Mouse (Mus musculus): ENCODE results near the gene St5. TPM values are rescaled to one million over a fixed set of nuclear protein-coding genes. Genes with fewer than 3 reads are reported as not detected.

Gene St5
- polyA plus RNA-seq, 1 experiment from 2014 or later, result 68.7 TPM

DNA sequence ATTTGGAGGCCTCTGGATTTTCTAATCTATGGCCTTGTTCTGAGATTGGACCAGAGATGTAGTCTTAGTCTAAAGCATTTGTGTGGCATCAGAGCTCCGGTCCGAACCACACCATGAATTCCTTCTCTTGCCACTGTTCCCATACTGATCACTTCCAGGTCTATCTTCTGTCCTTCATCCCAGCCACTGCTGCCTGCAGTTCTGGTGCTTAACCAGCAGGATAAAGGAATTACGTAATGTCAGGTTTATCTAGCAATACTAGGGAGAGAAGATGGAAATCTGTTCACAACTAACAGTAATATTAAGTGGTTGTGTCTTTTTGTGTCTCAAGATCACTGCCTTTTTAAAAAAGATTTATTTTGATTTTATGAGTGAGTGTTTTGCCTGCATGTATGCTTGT lies 13.3 kb downstream of the St5 start:
- Histone ChIP-seq H3K9me3 (ENCODE audit: control insufficient read depth, low read length) (no peaks in the 10 kb centered on the region), H3K27ac (ENCODE audit: low read depth) (no peak overlapping the region), H3K4me3 (ENCODE audit: low read depth, low read length) (no peak overlapping the region), H3K27me3 (replicated peaks; ENCODE audit: control insufficient read depth, insufficient read depth, low read length) (no peaks in the 10 kb centered on the region), H3K9ac (ENCODE audit: low read length) (no peak overlapping the region), H3K36me3 (ENCODE audit: control insufficient read depth, insufficient read depth, low read length) (no peaks in the 10 kb centered on the region), H3K4me2 (ENCODE audit: low read length) (no peak overlapping the region), H3K4me1 (replicated peaks; ENCODE audit: control insufficient read depth, insufficient read depth, low read length) (peaks cover 5% of the 10 kb centered on the region; the same call in 1 of the 2 replicates)
- 94% methylated on average over 3 of the region's 3 CpGs for WGBS
- DNase-seq (ENCODE audit: low spot score) (no peak), ATAC-seq (replicated peaks; ENCODE audit: low FRiP score, low TSS enrichment, low read depth) (no peak)

DNA sequence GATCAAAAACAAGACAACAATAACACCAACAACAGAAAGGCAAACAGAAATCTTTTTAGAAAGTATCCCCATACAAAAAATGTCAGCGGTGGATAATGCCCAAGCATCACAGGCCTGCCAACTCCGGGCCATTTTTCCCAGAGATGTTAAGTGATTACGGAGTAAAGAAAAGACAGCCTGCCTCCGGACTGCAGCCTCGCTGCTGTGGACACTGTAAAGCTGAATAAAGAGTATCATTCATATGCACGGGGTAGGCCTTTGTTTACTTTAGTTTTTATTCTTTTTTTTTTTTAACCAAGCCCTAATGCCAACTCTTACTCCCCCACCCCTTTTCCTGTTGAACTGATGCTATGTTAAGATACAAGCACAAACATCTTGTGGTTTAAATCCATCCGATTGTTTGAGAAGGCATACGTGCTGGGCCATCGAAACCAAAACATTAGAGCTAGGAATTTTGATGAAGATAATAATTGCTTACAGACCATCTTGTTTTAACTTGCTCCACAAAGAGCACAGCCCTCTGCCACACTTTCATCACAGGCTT lies 16.7 kb downstream of the St5 start:
- no peaks in the 10 kb centered on the region for H3K27me3 ChIP-seq (replicated peaks; ENCODE audit: control insufficient read depth, insufficient read depth, low read length)
- no peaks in the 10 kb centered on the region for H3K36me3 ChIP-seq (ENCODE audit: control insufficient read depth, insufficient read depth, low read length)
- no peaks in the 10 kb centered on the region for H3K9me3 ChIP-seq (ENCODE audit: control insufficient read depth, low read length)
- no peak overlapping the region for H3K27ac ChIP-seq (ENCODE audit: low read depth)
- no peak for DNase-seq (ENCODE audit: low spot score)
- no peak overlapping the region for H3K4me3 ChIP-seq (ENCODE audit: low read depth, low read length)
- 45% methylated on average over 9 of the region's 9 CpGs for WGBS
- no peak overlapping the region for H3K9ac ChIP-seq (ENCODE audit: low read length)
- no peak for ATAC-seq (replicated peaks; ENCODE audit: low FRiP score, low TSS enrichment, low read depth)
- peaks cover 5% of the 10 kb centered on the region; the same call in 1 of the 2 replicates for H3K4me1 ChIP-seq (replicated peaks; ENCODE audit: control insufficient read depth, insufficient read depth, low read length)
- no peak overlapping the region for H3K4me2 ChIP-seq (ENCODE audit: low read length)

GRCm38 (mm10) chr7:109680879-109681278 lies 22.5 kb downstream of the St5 start:
- H3K4me3 ChIP-seq (ENCODE audit: low read depth, low read length), result no peak overlapping the region
- no peak for DNase-seq (ENCODE audit: low spot score)
- no peaks in the 10 kb centered on the region for H3K9me3 ChIP-seq (ENCODE audit: control insufficient read depth, low read length)
- ATAC-seq (replicated peaks; ENCODE audit: low FRiP score, low TSS enrichment, low read depth), result no peak
- H3K27ac ChIP-seq (ENCODE audit: low read depth), result no peak overlapping the region
- H3K36me3 ChIP-seq (ENCODE audit: control insufficient read depth, insufficient read depth, low read length), result no peaks in the 10 kb centered on the region
- no peaks in the 10 kb centered on the region; the same call in 1 of the 2 replicates for H3K4me1 ChIP-seq (replicated peaks; ENCODE audit: control insufficient read depth, insufficient read depth, low read length)
- H3K9ac ChIP-seq (ENCODE audit: low read length), result no peak overlapping the region
- H3K4me2 ChIP-seq (ENCODE audit: low read length), result no peak overlapping the region
- WGBS, result 95% methylated on average over 1 of the region's 1 CpGs
- H3K27me3 ChIP-seq (replicated peaks; ENCODE audit: control insufficient read depth, insufficient read depth, low read length), result no peaks in the 10 kb centered on the region

- ATAC-seq (replicated peaks; ENCODE audit: low FRiP score, low TSS enrichment, low read depth), result no peak
Observed at GRCm38 (mm10) chr7:109680284-109680683, 23.1 kb downstream of the St5 start.

GRCm38 (mm10) chr7:109674944-109675628 lies 28.3 kb downstream of the St5 start:
- 51% methylated on average over 4 of the region's 4 CpGs for WGBS
- Histone ChIP-seq H3K4me2 (ENCODE audit: low read length) (no peak overlapping the region), H3K36me3 (ENCODE audit: control insufficient read depth, insufficient read depth, low read length) (no peaks in the 10 kb centered on the region), H3K9ac (ENCODE audit: low read length) (no peak overlapping the region), H3K27me3 (replicated peaks; ENCODE audit: control insufficient read depth, insufficient read depth, low read length) (no peaks in the 10 kb centered on the region), H3K4me3 (ENCODE audit: low read depth, low read length) (no peak overlapping the region), H3K9me3 (ENCODE audit: control insufficient read depth, low read length) (no peaks in the 10 kb centered on the region), H3K27ac (ENCODE audit: low read depth) (peak overlapping the region; percentile 29; the same call in 1 of the 2 replicates), H3K4me1 (replicated peaks; ENCODE audit: control insufficient read depth, insufficient read depth, low read length) (peaks cover 38% of the 10 kb centered on the region)
- DNase-seq (ENCODE audit: low spot score) (no peak), ATAC-seq (replicated peaks; ENCODE audit: low FRiP score, low TSS enrichment, low read depth) (no peak)

More at GRCm38 (mm10) chr7:109680284-109680683, 23.1 kb downstream of the St5 start:
- Histone ChIP-seq H3K4me1 (replicated peaks; ENCODE audit: control insufficient read depth, insufficient read depth, low read length) (peaks cover 3% of the 10 kb centered on the region), H3K27ac (ENCODE audit: low read depth) (no peak overlapping the region), H3K4me3 (ENCODE audit: low read depth, low read length) (no peak overlapping the region), H3K4me2 (ENCODE audit: low read length) (no peak overlapping the region), H3K36me3 (ENCODE audit: control insufficient read depth, insufficient read depth, low read length) (no peaks in the 10 kb centered on the region), H3K9ac (ENCODE audit: low read length) (no peak overlapping the region), H3K27me3 (replicated peaks; ENCODE audit: control insufficient read depth, insufficient read depth, low read length) (no peaks in the 10 kb centered on the region), H3K9me3 (ENCODE audit: control insufficient read depth, low read length) (no peaks in the 10 kb centered on the region)
- 85% methylated on average over 2 of the region's 2 CpGs for WGBS
- DNase-seq (ENCODE audit: low spot score), result no peak

DNA sequence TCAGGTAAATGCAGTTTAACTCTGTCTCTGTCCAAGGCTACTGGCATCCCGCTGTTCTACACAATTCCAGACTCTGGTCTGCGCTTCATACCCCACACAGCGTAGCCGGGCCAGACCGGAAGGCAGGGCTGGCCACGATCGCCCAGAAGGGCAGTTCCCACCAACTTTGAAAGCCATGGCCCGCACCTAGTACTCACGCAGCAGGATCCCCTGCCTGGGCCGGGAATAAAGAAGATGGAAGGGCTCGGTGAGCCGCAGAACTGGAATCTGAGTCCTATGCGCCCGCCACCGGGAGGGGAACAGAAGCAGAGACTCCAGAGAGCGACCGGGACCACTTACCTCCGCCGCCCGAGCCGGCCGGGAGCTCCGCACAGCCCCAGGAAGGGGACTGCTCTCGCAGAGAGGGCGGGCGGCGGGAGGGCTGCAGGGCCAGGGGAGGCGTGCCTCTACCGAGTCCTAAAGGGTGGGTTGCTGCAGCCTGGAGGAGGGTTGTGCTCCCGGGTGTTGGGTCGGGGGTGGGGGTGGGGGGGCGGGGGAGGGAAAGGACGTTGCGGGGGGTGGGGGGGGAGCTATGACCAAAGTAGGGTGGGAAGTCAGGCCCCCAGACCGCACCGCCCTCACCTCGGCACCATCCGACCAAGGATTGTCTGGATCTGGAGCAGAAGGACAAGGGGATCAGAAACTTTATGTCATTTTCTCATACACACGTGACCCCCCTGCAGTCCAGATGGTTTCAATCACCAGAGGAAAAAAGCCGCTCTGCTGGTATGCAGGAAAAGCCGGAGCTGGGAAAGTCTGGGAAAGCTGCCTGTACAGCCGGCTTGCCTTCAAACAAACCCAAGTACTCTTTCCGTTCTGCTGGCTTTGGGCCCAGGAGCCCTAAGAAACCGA lies 31.6 kb downstream of the St5 start:
- H3K4me2 ChIP-seq (ENCODE audit: low read length), result peak overlapping the region; percentile 55
- peak overlapping the region; percentile 99 for H3K27ac ChIP-seq (ENCODE audit: low read depth)
- peak overlapping the region; percentile 84 for H3K9ac ChIP-seq (ENCODE audit: low read length)
- under 1% methylated on average over 35 of the region's 44 CpGs for WGBS
- H3K4me1 ChIP-seq (replicated peaks; ENCODE audit: control insufficient read depth, insufficient read depth, low read length), result peaks cover 42% of the 10 kb centered on the region
- no peaks in the 10 kb centered on the region for H3K9me3 ChIP-seq (ENCODE audit: control insufficient read depth, low read length)
- H3K27me3 ChIP-seq (replicated peaks; ENCODE audit: control insufficient read depth, insufficient read depth, low read length), result no peaks in the 10 kb centered on the region
- ATAC-seq (replicated peaks; ENCODE audit: low FRiP score, low TSS enrichment, low read depth) (peak; percentile 97), DNase-seq (ENCODE audit: low spot score) (peak; percentile 89)
- H3K36me3 ChIP-seq (ENCODE audit: control insufficient read depth, insufficient read depth, low read length), result no peaks in the 10 kb centered on the region
- peak overlapping the region; percentile 79 for H3K4me3 ChIP-seq (ENCODE audit: low read depth, low read length)

DNA sequence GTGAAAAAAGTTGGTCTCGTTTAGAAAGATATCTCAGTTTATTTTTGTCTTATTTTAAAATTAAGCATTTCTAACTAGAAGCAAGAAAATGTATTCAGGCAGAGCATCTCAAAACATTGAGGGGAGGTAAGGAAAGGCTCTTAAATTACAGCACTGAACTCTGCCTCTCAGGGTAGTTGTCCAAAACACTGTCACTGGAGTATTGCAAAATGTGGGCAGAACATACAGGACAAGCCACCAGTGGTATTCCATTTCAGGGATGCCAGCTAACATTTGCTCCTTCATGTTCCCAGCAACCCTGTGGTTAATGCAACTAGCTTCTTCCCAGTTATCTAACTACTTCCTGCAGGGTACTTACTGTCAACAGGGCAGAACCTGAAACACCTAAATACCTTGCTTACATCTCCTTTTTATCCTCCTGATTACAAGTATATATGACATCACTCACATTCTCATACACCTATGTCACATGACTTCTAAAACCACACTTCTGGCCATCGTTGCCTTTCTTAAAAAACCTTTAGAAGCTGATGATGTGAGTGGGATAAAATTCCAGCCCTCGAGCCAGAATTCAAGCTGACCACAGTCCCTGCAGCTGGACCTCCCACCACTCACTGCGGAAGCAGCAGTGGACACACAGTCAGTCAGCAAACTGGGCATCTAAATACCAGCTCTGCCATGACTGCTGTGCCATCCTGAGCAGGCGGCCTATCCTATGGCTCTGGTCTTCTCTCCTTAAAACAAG lies 33.8 kb downstream of the St5 start:
- DNase-seq (ENCODE audit: low spot score) (no peak), ATAC-seq (replicated peaks; ENCODE audit: low FRiP score, low TSS enrichment, low read depth) (no peak)
- H3K27me3 ChIP-seq (replicated peaks; ENCODE audit: control insufficient read depth, insufficient read depth, low read length), result no peaks in the 10 kb centered on the region
- peak overlapping the region; percentile 55 for H3K4me2 ChIP-seq (ENCODE audit: low read length)
- no peak overlapping the region for H3K27ac ChIP-seq (ENCODE audit: low read depth)
- 70% methylated on average over 5 of the region's 5 CpGs for WGBS
- H3K36me3 ChIP-seq (ENCODE audit: control insufficient read depth, insufficient read depth, low read length), result no peaks in the 10 kb centered on the region
- peak overlapping the region; percentile 79; the same call in 1 of the 2 replicates for H3K4me3 ChIP-seq (ENCODE audit: low read depth, low read length)
- no peaks in the 10 kb centered on the region for H3K9me3 ChIP-seq (ENCODE audit: control insufficient read depth, low read length)
- peaks cover 35% of the 10 kb centered on the region for H3K4me1 ChIP-seq (replicated peaks; ENCODE audit: control insufficient read depth, insufficient read depth, low read length)
- H3K9ac ChIP-seq (ENCODE audit: low read length), result no peak overlapping the region

DNA sequence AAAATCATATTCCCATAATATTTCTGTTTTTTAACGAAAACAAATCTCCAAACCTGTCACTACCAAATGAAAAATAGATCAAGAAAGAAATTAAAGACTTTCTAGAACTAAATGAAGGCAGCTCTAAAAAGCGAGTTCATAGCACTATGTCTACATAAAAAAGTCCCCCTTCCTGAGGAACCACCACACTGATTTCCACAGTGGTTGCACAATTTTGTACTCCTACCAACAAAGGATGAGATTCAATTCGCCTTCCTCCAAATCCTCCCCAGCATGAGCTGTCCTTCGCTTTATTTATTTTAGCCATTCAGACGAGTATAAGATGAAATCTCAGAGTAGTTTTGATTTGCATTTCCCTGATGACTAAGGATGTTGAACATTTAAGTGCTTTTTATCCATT lies 36.7 kb downstream of the St5 start:
- no peak overlapping the region for H3K4me2 ChIP-seq (ENCODE audit: low read length)
- DNase-seq (ENCODE audit: low spot score), result no peak

More for the DNA sequence above, 36.7 kb downstream of the St5 start:
- 83% methylated on average over 5 of the region's 5 CpGs for WGBS
- Histone ChIP-seq H3K4me1 (replicated peaks; ENCODE audit: control insufficient read depth, insufficient read depth, low read length) (peaks cover 13% of the 10 kb centered on the region), H3K9me3 (ENCODE audit: control insufficient read depth, low read length) (no peaks in the 10 kb centered on the region), H3K27ac (ENCODE audit: low read depth) (no peak overlapping the region), H3K9ac (ENCODE audit: low read length) (no peak overlapping the region), H3K4me3 (ENCODE audit: low read depth, low read length) (no peak overlapping the region), H3K27me3 (replicated peaks; ENCODE audit: control insufficient read depth, insufficient read depth, low read length) (no peaks in the 10 kb centered on the region), H3K36me3 (ENCODE audit: control insufficient read depth, insufficient read depth, low read length) (no peaks in the 10 kb centered on the region)
- no peak for ATAC-seq (replicated peaks; ENCODE audit: low FRiP score, low TSS enrichment, low read depth)

All from intestine, embryonic 14.5 days (tissue).